Mouse (Mus musculus) CD8-positive naive resting alpha-beta T cell, adult 57 days (primary cell): ENCODE data around the gene Fbxo7. TPM values are rescaled to one million over a fixed set of nuclear protein-coding genes. Genes with fewer than 3 reads are reported as not detected.

Experiments used
- total RNA-seq: library from RNA; stranded (reverse); gene quantifications from one replicate; pipeline ENCODE4 v1.2.4, GENCODE M21; 2023

Fbxo7 gene
- 47.0 TPM for total RNA-seq

DNA sequence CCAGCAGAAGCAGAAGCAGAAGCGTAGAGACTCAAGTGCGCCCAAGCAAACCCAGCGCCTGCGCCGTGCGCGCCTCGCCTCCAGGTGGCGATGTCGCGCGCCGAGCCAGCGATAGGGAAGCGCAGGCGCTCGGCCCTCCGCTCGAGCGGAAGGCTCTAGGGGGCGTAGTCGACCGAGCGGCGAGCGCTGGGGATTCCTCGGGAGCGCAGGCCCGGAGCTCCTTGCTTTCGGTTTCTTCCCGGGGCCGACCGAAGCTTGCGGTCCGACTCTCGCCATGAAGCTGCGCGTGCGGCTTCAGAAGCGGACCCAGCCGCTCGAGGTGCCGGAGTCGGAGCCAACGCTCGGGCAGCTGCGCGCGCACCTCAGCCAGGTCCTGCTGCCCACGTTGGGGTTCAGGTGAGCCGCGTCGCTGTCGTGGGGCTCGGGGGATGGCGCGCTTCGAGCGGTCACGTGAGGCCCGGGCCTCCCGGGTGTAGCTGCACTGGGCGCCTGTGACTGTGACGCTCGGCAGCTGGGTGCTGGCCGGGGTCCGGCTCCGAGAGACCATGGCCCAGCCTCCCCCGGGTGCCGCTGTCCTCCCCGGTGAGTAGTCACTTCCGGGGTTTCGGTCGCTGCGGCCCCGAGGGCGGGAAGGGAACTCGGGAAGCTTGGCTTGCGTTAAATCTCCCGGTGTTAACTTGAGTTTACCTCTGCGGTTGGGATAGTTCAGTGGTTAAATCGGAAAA lies at the start of gene Fbxo7:
Gene Fbxo7 (plus strand): TSS at position 224 of the 725 bp plus-strand sequence.

GRCm38 (mm10) chr10:86011781-86012180 lies 10.0 kb upstream of the Fbxo7 start, which contains the start of gene Bpifc:
Gene Bpifc (minus strand): TSS chr10:86011895.

Other genes with a start within 250 kb of the Fbxo7 start
- gene Pwp1, start 192.5 kb upstream of the Fbxo7 start, total RNA-seq: 22.7 TPM
- gene Prdm4, start 104.8 kb upstream of the Fbxo7 start, total RNA-seq: 43.1 TPM
- not detected for gene Ascl4, start 94.3 kb upstream of the Fbxo7 start, total RNA-seq
- 106 TPM for gene Rtcb, start 64.1 kb upstream of the Fbxo7 start, total RNA-seq
- gene Bpifc, start 10.1 kb upstream of the Fbxo7 start, total RNA-seq: not detected